Mouse (Mus musculus) bone marrow, adult 2 months (tissue): Measurements from ENCODE around the gene Ptprq.

Experiments used
- CTCF ChIP-seq: fragments of 200-500 bp; IDR thresholded peaks from 2 replicates; pipeline ENCODE4 v1.5.1; 2011; ENCODE audit warnings: low read length, control low read depth; ENCODE audit not compliant: control insufficient read depth, insufficient read depth
- POLR2A ChIP-seq: fragments of 200-500 bp; IDR thresholded peaks from 2 replicates; pipeline ENCODE4 v1.6.1; 2011; ENCODE audit warnings: low read depth, mild to moderate bottlenecking, control low read depth, low read length, borderline replicate concordance; ENCODE audit not compliant: control insufficient read depth

GRCm38 (mm10) chr10:107488654-107489315 is 231.1 kb downstream of the Ptprq start:
- TF ChIP-seq POLR2A = no peak
- no peak for TF ChIP-seq CTCF
